Mouse (Mus musculus) mesoderm, embryonic 11.5 days (tissue): ENCODE measurements around the gene Cd19.

ENCODE experiments used
- DNase-seq: peaks from one replicate; pipeline ENCODE4 v3.0.0-alpha.2; 2012; ENCODE audit warnings: low read depth, low spot score

Cd19 gene

DNA sequence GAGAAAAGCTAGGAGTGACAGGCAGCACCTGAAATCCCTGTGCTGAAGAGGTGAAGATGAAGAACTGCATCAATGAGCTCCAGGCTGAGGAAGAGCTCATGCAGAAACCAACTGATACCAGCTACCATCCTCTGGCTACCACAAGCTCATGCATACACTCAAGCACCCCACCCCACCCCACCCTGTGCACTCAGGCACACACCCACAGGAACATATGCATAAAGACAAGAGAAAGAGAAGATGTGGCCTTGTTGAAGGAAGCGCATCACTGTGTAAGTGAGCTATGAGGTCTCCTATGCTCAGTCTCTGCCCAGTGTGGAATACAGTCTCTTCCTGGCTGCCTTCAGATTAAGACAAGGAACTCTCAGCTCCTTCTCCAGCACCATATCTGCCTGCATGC is 26.5 kb downstream of the Cd19 start:
- DNase-seq, result no peak

DNA sequence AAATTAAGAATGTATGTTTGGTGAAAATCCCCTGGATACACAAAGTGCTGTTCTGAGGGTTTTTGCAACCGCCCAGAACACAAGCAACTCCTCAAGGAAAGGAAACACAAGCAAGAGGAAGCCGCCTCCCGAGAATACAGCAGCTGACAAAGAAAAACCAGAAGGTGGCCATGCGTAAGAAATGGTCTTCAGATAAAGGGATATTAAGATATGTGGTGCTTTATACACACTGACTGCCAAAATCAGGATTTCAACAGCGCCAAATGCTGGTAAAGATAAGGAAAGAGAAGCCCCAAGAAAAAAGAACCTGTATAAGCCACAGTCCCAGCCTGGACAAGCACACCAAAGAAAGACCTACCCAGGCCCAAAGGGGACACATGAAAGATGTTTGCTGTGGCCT is 31.1 kb downstream of the Cd19 start:
- DNase-seq, result no peak

DNA sequence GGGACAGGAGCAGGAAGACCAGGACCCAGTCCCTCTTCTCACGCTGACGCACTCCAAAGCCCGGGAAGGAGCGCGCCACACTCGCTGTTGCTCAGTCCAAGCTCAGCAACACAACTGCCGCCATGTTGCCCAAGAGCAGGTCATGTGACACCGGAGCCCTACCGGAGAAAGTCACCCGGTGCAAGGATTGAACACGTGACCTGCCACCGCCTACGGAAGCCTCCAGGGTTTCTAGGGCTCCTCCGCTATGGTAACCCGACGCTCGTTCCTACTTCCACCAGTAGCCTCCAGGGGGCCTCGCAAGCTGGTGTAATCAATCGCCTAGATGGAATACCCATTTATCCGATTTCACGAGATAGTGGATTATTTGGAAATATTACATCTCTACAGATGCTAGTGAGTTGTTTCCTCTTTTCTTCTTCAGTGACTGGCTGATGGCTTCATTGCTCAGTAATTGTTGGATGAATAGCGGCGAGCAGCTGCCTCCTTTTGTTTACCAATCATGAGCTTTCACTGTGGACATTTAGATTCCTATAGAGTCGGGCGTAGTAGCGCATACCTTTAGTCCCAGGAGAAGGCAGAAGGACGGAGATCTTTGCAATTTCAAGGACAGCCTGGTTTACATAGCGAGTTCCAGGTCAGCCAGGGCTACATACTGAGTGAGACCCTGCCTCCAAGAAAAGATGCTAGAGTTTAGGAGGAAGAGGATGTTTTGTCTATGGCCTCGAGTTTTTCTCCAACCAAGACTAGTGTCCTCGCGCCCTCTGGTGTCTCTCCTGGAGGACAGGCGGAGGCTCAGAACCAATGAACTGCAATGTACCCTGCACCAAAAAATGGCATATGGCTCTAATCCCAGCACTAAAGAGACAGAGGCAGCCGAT is 37.2 kb downstream of the Cd19 start, which contains the start of gene Spns1:
TSS of gene Spns1 (minus strand) at position 173 of the 881 bp plus-strand sequence.
- DNase-seq, result peak; percentile 98

DNA sequence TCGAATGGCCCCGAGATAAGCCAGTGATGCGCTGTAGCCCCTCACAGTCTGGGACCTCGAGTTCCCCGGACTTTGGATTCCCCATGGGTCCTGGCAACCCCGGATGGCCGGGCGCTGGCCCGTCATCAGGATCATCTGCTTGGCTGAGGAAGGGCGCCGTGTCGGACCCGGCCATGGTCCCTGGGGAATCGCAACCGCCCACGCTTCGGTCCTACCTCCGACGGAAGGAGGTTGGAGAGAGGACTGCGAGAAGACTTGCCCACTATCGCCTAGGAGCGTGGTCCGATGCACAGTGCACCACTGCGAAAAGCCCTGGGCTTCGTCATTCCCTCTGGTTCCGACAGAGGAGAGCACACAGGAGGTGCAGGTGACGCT is 37.8 kb downstream of the Cd19 start:
- DNase-seq, result no peak

DNA sequence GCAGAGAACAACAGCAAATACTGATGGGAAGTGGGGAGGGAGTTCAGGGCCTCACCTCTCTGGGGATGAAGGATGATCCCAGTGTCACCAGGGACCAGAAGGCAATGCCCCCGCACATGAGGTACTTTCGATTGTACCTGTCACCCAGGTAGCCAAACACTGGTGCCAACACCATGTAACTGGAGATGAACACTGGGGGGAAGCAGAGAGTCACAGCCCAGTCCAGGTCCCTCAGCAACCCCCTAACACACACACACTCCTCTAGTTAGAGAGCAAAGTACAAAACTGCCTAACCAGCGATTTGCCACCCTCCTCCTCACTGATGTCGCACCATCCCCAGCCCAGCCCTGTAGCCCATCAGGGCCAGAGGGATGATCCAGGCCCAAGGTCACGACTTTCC is 39.7 kb downstream of the Cd19 start:
- no peak for DNase-seq

DNA sequence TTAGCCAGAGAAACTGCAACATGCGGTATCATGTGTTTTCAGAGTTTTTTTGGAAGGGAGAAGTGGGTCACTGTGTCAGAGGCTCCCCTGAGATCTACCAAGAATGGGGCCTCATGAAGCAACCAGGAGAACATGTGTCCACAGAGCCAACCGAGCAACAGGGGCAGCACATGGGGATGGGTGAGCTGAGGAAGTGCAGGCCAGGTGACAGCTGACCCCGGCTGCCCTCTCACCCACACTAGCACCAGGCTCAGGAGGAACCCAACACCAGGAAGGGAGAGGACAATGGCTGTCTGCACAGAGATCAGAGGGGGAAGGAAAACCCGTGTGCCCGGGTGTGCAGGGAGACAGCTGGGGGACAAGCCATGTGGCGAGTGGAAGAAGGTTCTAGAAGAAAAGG is 40.2 kb downstream of the Cd19 start:
- no peak for DNase-seq

DNA sequence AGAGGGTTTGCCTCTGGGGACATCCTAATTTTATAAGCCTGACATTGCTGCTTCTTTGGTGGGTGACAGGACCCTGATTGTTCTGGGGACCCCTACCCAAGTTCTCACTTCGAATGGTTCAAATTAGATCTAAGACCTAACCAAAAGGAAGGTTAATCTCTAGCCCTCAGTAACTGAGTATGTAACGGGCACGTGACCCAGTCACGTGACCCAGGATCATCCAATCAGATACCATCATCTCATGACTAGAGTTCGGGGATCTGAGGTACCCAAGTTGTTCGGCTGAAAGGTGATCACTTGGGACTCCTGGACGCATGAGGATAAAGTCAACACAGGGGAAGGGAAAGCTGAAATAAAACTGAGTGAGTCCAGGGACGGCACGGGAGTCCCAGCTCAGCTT is 41.7 kb downstream of the Cd19 start:
- DNase-seq, result no peak

DNA sequence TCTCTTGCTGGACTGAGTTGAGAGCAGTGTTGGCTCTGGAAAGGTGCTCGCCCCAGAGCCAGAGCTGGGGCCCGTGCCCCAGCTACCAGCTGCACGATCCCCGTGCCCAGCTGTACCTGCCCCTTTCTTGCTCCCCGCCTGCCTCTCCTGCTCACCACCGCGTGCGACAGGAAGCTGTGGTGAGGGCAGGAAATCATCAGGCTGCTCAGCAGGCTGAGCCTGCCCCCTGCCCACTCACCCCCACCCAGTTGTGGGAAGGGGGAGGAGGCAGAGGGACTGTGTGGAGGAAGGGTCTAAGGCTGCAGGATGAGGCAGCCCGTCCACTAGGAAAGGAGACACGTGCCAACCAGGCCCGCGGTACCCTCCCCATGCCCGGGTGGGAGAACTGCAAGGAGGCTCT is 45.3 kb downstream of the Cd19 start, which contains the start of gene Lat:
TSS of gene Lat (minus strand) at position 178 of the 400 bp plus-strand sequence.
- no peak for DNase-seq

DNA sequence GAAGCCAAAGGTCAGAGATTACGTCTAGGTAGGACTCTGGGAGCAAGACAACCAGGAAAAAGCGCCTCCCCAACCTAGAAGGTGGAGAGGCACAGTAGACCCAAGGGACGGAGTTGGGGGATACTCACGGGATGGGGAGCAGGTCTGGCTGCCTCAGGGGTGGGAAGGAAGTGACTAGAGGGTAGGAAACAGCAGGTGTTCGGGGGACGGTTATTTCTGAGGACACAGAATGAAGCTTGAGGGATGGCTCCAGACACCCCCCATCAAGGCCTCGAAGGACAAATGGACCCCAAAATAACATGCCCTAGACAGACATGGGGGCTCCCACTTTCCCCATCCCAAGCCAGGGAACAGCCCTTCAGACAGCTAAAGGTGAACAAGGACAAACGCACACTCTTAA is 46.3 kb downstream of the Cd19 start:
- no peak for DNase-seq

DNA sequence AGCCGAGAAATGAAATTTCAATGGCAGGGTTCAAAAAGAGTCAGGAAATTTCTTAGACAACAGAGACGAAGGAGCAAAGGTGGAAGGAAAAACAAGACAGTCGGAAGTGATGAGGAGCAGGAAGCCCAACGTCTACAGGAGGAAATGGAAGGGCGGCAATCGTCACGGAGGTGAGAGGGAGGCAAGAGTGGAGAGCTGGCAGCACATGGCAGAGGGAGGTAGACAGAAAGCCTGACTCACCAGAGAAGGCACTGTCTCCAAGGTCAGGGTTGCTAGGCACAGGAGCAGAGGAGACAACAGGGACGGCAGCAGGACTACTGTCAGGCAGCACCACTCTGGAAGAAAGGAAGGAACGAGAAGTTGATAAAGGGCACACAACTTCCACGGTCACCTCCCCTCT is 47.1 kb downstream of the Cd19 start:
- DNase-seq, result no peak

DNA sequence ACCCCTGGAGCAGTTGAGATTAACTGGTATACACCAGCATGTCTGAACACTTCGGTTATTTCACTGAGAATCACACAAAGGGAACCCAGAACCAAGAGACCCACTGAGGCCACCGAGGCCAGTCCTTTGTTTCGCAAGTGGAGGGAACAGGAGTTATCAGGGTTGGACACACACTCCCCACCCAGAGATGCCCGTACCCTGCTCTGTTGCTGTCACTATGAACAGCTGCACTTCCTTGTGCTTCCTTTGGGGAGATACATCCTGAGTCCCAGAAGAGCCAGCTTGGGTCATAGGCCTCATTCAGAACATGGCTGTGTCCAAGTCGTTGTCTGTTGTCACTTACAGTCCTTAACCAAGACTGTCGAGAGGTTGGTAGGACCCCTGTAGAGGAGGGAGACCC is 51.7 kb downstream of the Cd19 start:
- no peak for DNase-seq

DNA sequence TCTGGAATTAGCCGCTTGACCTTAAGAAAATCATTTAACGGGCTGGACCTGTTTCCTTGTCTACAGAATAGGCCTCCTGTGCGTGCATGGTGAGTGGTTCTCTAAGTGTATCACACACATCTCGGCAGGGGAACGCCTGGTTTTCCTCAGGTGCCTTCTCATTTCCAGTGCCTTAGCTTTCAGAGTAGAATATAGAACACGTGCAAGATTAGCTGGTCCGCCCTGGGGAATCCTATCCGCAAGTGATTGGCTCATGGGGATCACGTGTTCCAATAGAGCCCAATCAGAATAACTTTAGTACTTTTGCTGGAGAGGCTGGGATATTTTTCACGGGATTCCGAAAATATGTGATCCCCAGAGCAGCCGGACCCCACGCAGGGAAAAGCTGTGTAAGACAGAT is 55.6 kb downstream of the Cd19 start:
- DNase-seq, result no peak
